ENCODE assay signal across 12 mouse cellular contexts in genomic region chr1:89489111-89489971, GRCm38 (mm10). TPM values are rescaled to one million over a fixed set of nuclear protein-coding genes. Genes with fewer than 3 reads are reported as not detected.
DNase-seq lines count a peak whose midpoint lies in the region; ATAC-seq lines count a peak whose summit lies in the region.
"Had no signal": no experiment of that assay in that cellular context is flagged by ENCODE, and none has a peak within 500 bp of the region (broad histone marks: within the 10 kb centered on the region; RNA-seq: fewer than 3 reads in every experiment).

No protein-coding gene starts in this region.

- ATAC-seq in embryonic facial prominence, embryonic 14.5 days (ENCODE audit: low read depth) = 0 out of 2 replicates have a peak, but pooled peaks have one; percentile 34
- ATAC-seq in lung, embryonic 15.5 days (ENCODE audit: borderline replicate concordance, extremely low read depth, low FRiP score, low TSS enrichment) = peak; percentile 37; the same call in 1 of the 2 replicates
- ATAC-seq in intestine, embryonic 15.5 days = peak; percentile 78
- ATAC-seq in midbrain, embryonic 13.5 days = 0 out of 2 replicates have a peak, but pooled peaks have one; percentile 29

- no peak overlapping the region for H3K9ac ChIP-seq in embryonic facial prominence, embryonic 14.5 days (ENCODE audit: low read depth, low read length)
- no peak overlapping the region for H3K9ac ChIP-seq in lung, embryonic 15.5 days
- H3K9ac ChIP-seq in intestine, embryonic 15.5 days = no peak overlapping the region
- H3K9ac ChIP-seq in midbrain, embryonic 13.5 days (replicated peaks) = no peak overlapping the region
- H3K9ac ChIP-seq: stomach, embryonic 15.5 days had no signal

- H3K4me3 ChIP-seq in embryonic facial prominence, embryonic 14.5 days (ENCODE audit: low read depth, low read length) = no peak overlapping the region
- H3K4me3 ChIP-seq in embryonic facial prominence, embryonic 10.5 days = no peak overlapping the region
- H3K4me3 ChIP-seq in lung, embryonic 15.5 days = no peak overlapping the region
- no peak overlapping the region for H3K4me3 ChIP-seq in intestine, embryonic 15.5 days (replicated peaks)
- no peak overlapping the region for H3K4me3 ChIP-seq in midbrain, embryonic 13.5 days (replicated peaks)
- H3K4me3 ChIP-seq: erythroblast, embryonic 14.5 days; stomach, embryonic 15.5 days had no signal

- H3K36me3 ChIP-seq in embryonic facial prominence, embryonic 14.5 days (ENCODE audit: control insufficient read depth, insufficient read depth, low read length) = no peaks in the 10 kb centered on the region
- H3K36me3 ChIP-seq in embryonic facial prominence, embryonic 10.5 days (replicated peaks) = 0 out of 2 replicates have a peak, but pooled peaks cover 3% of the 10 kb centered on the region
- no peaks in the 10 kb centered on the region for H3K36me3 ChIP-seq in lung, embryonic 15.5 days
- H3K36me3 ChIP-seq in intestine, embryonic 15.5 days = no peaks in the 10 kb centered on the region
- H3K36me3 ChIP-seq in midbrain, embryonic 13.5 days = no peaks in the 10 kb centered on the region
- H3K36me3 ChIP-seq: stomach, embryonic 15.5 days had no signal

- H3K27ac ChIP-seq in embryonic facial prominence, embryonic 14.5 days (replicated peaks; ENCODE audit: low read depth, low read length) = no peak overlapping the region
- no peak overlapping the region for H3K27ac ChIP-seq in embryonic facial prominence, embryonic 10.5 days (replicated peaks)
- no peak overlapping the region for H3K27ac ChIP-seq in lung, embryonic 15.5 days
- peak overlapping the region; percentile 7; the same call in 1 of the 2 replicates for H3K27ac ChIP-seq in intestine, embryonic 15.5 days
- H3K27ac ChIP-seq in midbrain, embryonic 13.5 days = no peak overlapping the region
- H3K27ac ChIP-seq: stomach, embryonic 15.5 days had no signal

- no peak for DNase-seq in embryonic facial prominence, embryonic 14.5 days (ENCODE audit: low spot score)
- DNase-seq in embryonic facial prominence, embryonic 10.5 days (ENCODE audit: low spot score) = no peak
- no peak for DNase-seq in lung, postnatal 14 days
- no peak for DNase-seq in thymus, postnatal 10 days (ENCODE audit: low spot score in 2 of 2)
- DNase-seq in layer of hippocampus, postnatal 14 days (ENCODE audit: low spot score in 2 of 2) = no peak
- DNase-seq: B cell, adult 2 months; gastrocnemius, postnatal 10 days had no signal

- peaks cover 8% of the 10 kb centered on the region for H3K4me1 ChIP-seq in embryonic facial prominence, embryonic 14.5 days (ENCODE audit: control insufficient read depth, insufficient read depth, low read length)
- H3K4me1 ChIP-seq in embryonic facial prominence, embryonic 10.5 days = peaks cover 56% of the 10 kb centered on the region
- peaks cover 9% of the 10 kb centered on the region for H3K4me1 ChIP-seq in lung, embryonic 15.5 days
- H3K4me1 ChIP-seq in intestine, embryonic 15.5 days (replicated peaks) = peaks cover 14% of the 10 kb centered on the region
- H3K4me1 ChIP-seq in midbrain, embryonic 13.5 days (replicated peaks) = peaks cover 32% of the 10 kb centered on the region

- WGBS in embryonic facial prominence, embryonic 14.5 days = 71% methylated on average over 17 of the region's 17 CpGs
- WGBS in embryonic facial prominence, embryonic 10.5 days = 86% methylated on average over 17 of the region's 17 CpGs
- 47% methylated on average over 17 of the region's 17 CpGs for WGBS in lung, embryonic 15.5 days
- WGBS in intestine, embryonic 15.5 days = 49% methylated on average over 17 of the region's 17 CpGs
- WGBS in midbrain, embryonic 13.5 days = 67% methylated on average over 17 of the region's 17 CpGs

- H3K4me2 ChIP-seq in embryonic facial prominence, embryonic 14.5 days (ENCODE audit: low read depth, low read length) = no peak overlapping the region
- no peak overlapping the region for H3K4me2 ChIP-seq in lung, embryonic 15.5 days
- H3K4me2 ChIP-seq in intestine, embryonic 15.5 days (replicated peaks) = no peak overlapping the region
- H3K4me2 ChIP-seq in midbrain, embryonic 13.5 days (replicated peaks) = no peak overlapping the region
- H3K4me2 ChIP-seq: stomach, embryonic 15.5 days had no signal

- no peaks in the 10 kb centered on the region for H3K9me3 ChIP-seq in embryonic facial prominence, embryonic 14.5 days (ENCODE audit: control insufficient read depth, low read length)
- H3K9me3 ChIP-seq in embryonic facial prominence, embryonic 10.5 days = no peaks in the 10 kb centered on the region
- no peaks in the 10 kb centered on the region for H3K9me3 ChIP-seq in lung, embryonic 15.5 days
- H3K9me3 ChIP-seq in intestine, embryonic 15.5 days = no peaks in the 10 kb centered on the region
- no peaks in the 10 kb centered on the region for H3K9me3 ChIP-seq in midbrain, embryonic 13.5 days
- H3K9me3 ChIP-seq: stomach, embryonic 15.5 days had no signal

- no peaks in the 10 kb centered on the region for H3K27me3 ChIP-seq in embryonic facial prominence, embryonic 14.5 days (replicated peaks; ENCODE audit: control insufficient read depth, insufficient read depth, low read length)
- H3K27me3 ChIP-seq in embryonic facial prominence, embryonic 10.5 days (replicated peaks; ENCODE audit: low read depth, poor library complexity, severe bottlenecking) = no peaks in the 10 kb centered on the region
- no peaks in the 10 kb centered on the region for H3K27me3 ChIP-seq in lung, embryonic 15.5 days
- no peaks in the 10 kb centered on the region for H3K27me3 ChIP-seq in intestine, embryonic 15.5 days (replicated peaks)
- H3K27me3 ChIP-seq in midbrain, embryonic 13.5 days = no peaks in the 10 kb centered on the region
- H3K27me3 ChIP-seq: stomach, embryonic 15.5 days had no signal

RNA-seq across cellular contexts. Expression of gene Agap1, which starts 34.7 kb away (rescaled TPM):
- 19.9 and 20.2 TPM in 2 replicates for polyA plus RNA-seq in embryonic facial prominence, embryonic 14.5 days (2014; fragmentation: Nextera tagmentation; extraction: Ambion mirVana)
- 13.6 and 14.8 TPM in 2 replicates for polyA plus RNA-seq in embryonic facial prominence, embryonic 10.5 days (2016; fragmentation: Nextera tagmentation; extraction: Ambion mirVana)
- polyA plus RNA-seq in lung, embryonic 15.5 days (2015; fragmentation: Nextera tagmentation; extraction: Ambion mirVana) = 10.6 and 11.5 TPM in 2 replicates
- polyA plus RNA-seq in intestine, embryonic 15.5 days (2015; fragmentation: Nextera tagmentation; extraction: Ambion mirVana) = 9.4 and 10.9 TPM in 2 replicates
- 41.4 and 50.2 TPM in 2 replicates for polyA plus RNA-seq in midbrain, embryonic 13.5 days (2015; fragmentation: Nextera tagmentation; extraction: Ambion mirVana)
- 100 to 1,000 TPM; 225 to 280 TPM for total RNA-seq in layer of hippocampus, postnatal 14 days (2021)
